Comparison of ENCODE assay signal across 30 mouse cellular contexts in the genomic region with DNA sequence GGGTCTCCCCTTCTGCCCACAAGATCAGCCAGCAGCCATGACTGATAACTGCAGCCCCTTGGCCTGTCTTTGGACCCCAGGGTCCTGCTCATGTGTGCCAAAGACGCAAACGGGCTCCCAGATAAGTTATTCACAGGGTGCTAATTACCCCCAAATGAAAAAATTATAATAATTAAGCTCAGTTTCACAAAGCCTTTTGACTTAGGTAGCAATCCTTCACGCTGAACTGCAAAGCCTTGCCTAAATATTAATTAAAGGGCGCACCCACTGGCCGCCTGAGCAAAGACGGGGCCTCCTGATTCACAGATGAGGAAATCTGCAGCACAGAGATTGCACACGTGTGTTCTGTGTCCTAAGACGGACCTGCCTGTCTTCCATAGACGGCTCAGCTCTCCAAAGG.
DNase-seq lines count a peak whose midpoint lies in the region; ATAC-seq and TF ChIP-seq lines count a peak whose summit lies in the region.
"Had no signal": no experiment of that assay in that cellular context is flagged by ENCODE, and none has a peak within 500 bp of the region (broad histone marks: within the 10 kb centered on the region; RNA-seq: fewer than 3 reads in every experiment).

No protein-coding gene starts in this region.

- TF ChIP-seq CTCF in stomach, postnatal 0 days (IDR thresholded peaks at IDR 0.05; ENCODE audit: low read depth) = 0 out of 2 replicates have a peak, but pooled peaks have one; percentile 9

- no peak overlapping the region for H3K27ac ChIP-seq in stomach, postnatal 0 days (replicated peaks)
- H3K27ac ChIP-seq: embryonic facial prominence, embryonic 10.5 days; embryonic facial prominence, embryonic 13.5 days; forebrain, embryonic 12.5 days; heart, adult 2 months; heart, embryonic 15.5 days; hindbrain, embryonic 10.5 days; hindbrain, embryonic 13.5 days; intestine, embryonic 15.5 days had no signal

- H3K36me3 ChIP-seq in stomach, postnatal 0 days (ENCODE audit: control insufficient read depth, insufficient read depth, low read length) = no peaks in the 10 kb centered on the region
- H3K36me3 ChIP-seq: embryonic facial prominence, embryonic 10.5 days; embryonic facial prominence, embryonic 13.5 days; forebrain, embryonic 12.5 days; G1E; heart, embryonic 12.5 days; heart, embryonic 15.5 days; hindbrain, embryonic 10.5 days; hindbrain, embryonic 13.5 days; intestine, embryonic 15.5 days had no signal

- WGBS in stomach, postnatal 0 days = 69% methylated on average over 9 of the region's 9 CpGs

- H3K4me3 ChIP-seq in stomach, postnatal 0 days (ENCODE audit: low read depth, low read length) = no peak overlapping the region
- H3K4me3 ChIP-seq: embryonic facial prominence, embryonic 10.5 days; embryonic facial prominence, embryonic 13.5 days; erythroblast, embryonic 14.5 days; forebrain, embryonic 12.5 days; heart, adult 2 months; heart, embryonic 12.5 days; heart, embryonic 15.5 days; hindbrain, embryonic 10.5 days; hindbrain, embryonic 13.5 days; intestine, embryonic 15.5 days had no signal

- TF ChIP-seq EP300 in stomach, postnatal 0 days (optimal IDR thresholded peaks at IDR 0.05) = no peak

- peak; percentile 73 for DNase-seq in heart, adult 11 months
- DNase-seq in heart, postnatal 36 days = no peak
- DNase-seq in kidney, adult 18-20 months = peak; percentile 1
- no peak for DNase-seq in kidney, postnatal 4 days
- DNase-seq in stomach, postnatal 0 days (ENCODE audit: low spot score) = no peak
- peak; percentile 52 for DNase-seq in thymus, postnatal 25 days
- no peak for DNase-seq in adrenal gland, adult 8-10 months
- DNase-seq: adrenal gland, postnatal 14 days; B cell, adult 2 months; cerebellum, adult 11 months; cerebellum, adult 2 months; cerebellum, adult 9-11 months; cerebellum, postnatal 25 days; gastrocnemius, postnatal 14 days; heart, postnatal 10 days had no signal

- no peak overlapping the region for H3K4me2 ChIP-seq in stomach, postnatal 0 days (replicated peaks; ENCODE audit: low read depth)
- H3K4me2 ChIP-seq: embryonic facial prominence, embryonic 13.5 days; forebrain, embryonic 12.5 days; heart, embryonic 12.5 days; heart, embryonic 15.5 days; hindbrain, embryonic 13.5 days; intestine, embryonic 15.5 days had no signal

- ATAC-seq in stomach, postnatal 0 days (ENCODE audit: low FRiP score, low TSS enrichment) = no peak
- ATAC-seq: forebrain, embryonic 16.5 days; hindbrain, embryonic 16.5 days; intestine, embryonic 15.5 days; Patski had no signal

- H3K9me3 ChIP-seq in stomach, postnatal 0 days (ENCODE audit: control insufficient read depth, low read length) = no peaks in the 10 kb centered on the region
- H3K9me3 ChIP-seq: embryonic facial prominence, embryonic 10.5 days; embryonic facial prominence, embryonic 13.5 days; forebrain, embryonic 12.5 days; G1E; heart, embryonic 12.5 days; heart, embryonic 15.5 days; hindbrain, embryonic 10.5 days; hindbrain, embryonic 13.5 days; intestine, embryonic 15.5 days had no signal

- intact Hi-C loops in heart, postnatal 36 days (cut with DNase I) = no loop called here

- H3K27me3 ChIP-seq in stomach, postnatal 0 days (ENCODE audit: control insufficient read depth, insufficient read depth, low read length) = no peaks in the 10 kb centered on the region
- H3K27me3 ChIP-seq: CH12.LX; embryonic facial prominence, embryonic 13.5 days; forebrain, embryonic 12.5 days; heart, embryonic 12.5 days; heart, embryonic 15.5 days; hindbrain, embryonic 13.5 days; intestine, embryonic 15.5 days; Patski had no signal

- no peak overlapping the region for H3K9ac ChIP-seq in stomach, postnatal 0 days (ENCODE audit: low read length)
- H3K9ac ChIP-seq: embryonic facial prominence, embryonic 13.5 days; forebrain, embryonic 12.5 days; heart, embryonic 12.5 days; heart, embryonic 15.5 days; hindbrain, embryonic 13.5 days; intestine, embryonic 15.5 days had no signal

- H3K4me1 ChIP-seq in stomach, postnatal 0 days (replicated peaks; ENCODE audit: control insufficient read depth, insufficient read depth) = no peaks in the 10 kb centered on the region
- H3K4me1 ChIP-seq: embryonic facial prominence, embryonic 13.5 days; forebrain, embryonic 12.5 days had no signal

Comparison
In these comparisons a context has a peak if more than half of its experiments do, and no peak if none do; other contexts are left out.
1. DNase-seq: peak in heart, adult 11 months (single experiment), kidney, adult 18-20 months (single experiment) and thymus, postnatal 25 days (single experiment); none in heart, postnatal 36 days (0 of 2), kidney, postnatal 4 days (0 of 2), stomach, postnatal 0 days (single experiment) and adrenal gland, adult 8-10 months (single experiment).